Mouse (Mus musculus): ENCODE data around the gene Arpc1a.

- TF ChIP-seq CTCF (IDR thresholded peaks at IDR 0.05; ENCODE audit: borderline replicate concordance, insufficient read depth, low read depth, low read length) (no peak), POLR2A (IDR thresholded peaks at IDR 0.05; ENCODE audit: borderline replicate concordance, insufficient read depth, low read length) (no peak)
Observed at GRCm38 (mm10) chr5:145130191-145130590, 46.6 kb downstream of the Arpc1a start.

All from cerebellum, adult 2 months (tissue).